Mouse (Mus musculus) liver, embryonic 15.5 days (tissue): ENCODE results near the gene St6galnac1. TPM values are rescaled to one million over a fixed set of nuclear protein-coding genes. Genes with fewer than 3 reads are reported as not detected.

Experiments
- ATAC-seq: fragments of 200-750 bp; cut with Nextera tagmentation; 2 replicates; pipeline ENCODE4 v1.8.0; 2017; ENCODE audit warnings: moderate number of reproducible peaks, mild to moderate bottlenecking, moderate library complexity; ENCODE audit not compliant: insufficient read depth
- H3K27ac ChIP-seq: fragments of 300-500 bp; sonication (generic); replicated peaks from 2 replicates; pipeline ENCODE4 v1.5.1; 2015; ENCODE audit warnings: mild to moderate bottlenecking, inconsistent platforms
- H3K27me3 ChIP-seq: fragments of 300-500 bp; sonication (generic); 2 replicates; pipeline ENCODE4 v1.6.1; 2015; ENCODE audit warnings: mild to moderate bottlenecking, inconsistent platforms
- H3K36me3 ChIP-seq: fragments of 300-500 bp; sonication (generic); replicated peaks from 2 replicates; pipeline ENCODE4 v1.6.1; 2015; ENCODE audit warnings: moderate library complexity, mild to moderate bottlenecking, inconsistent platforms
- H3K4me1 ChIP-seq: fragments of 300-500 bp; sonication (generic); replicated peaks from 2 replicates; pipeline ENCODE4 v1.6.1; 2015; ENCODE audit warnings: inconsistent platforms
- H3K4me2 ChIP-seq: fragments of 300-500 bp; sonication (generic); 2 replicates; pipeline ENCODE4 v1.6.1; 2015; ENCODE audit warnings: moderate library complexity, mild to moderate bottlenecking, inconsistent platforms
- H3K4me3 ChIP-seq: fragments of 300-500 bp; sonication (generic); replicated peaks from 2 replicates; pipeline ENCODE4 v1.5.1; 2015; ENCODE audit warnings: mild to moderate bottlenecking, inconsistent platforms
- H3K9ac ChIP-seq: fragments of 300-500 bp; sonication (generic); 2 replicates; pipeline ENCODE4 v1.6.1; 2015; ENCODE audit warnings: moderate library complexity, mild to moderate bottlenecking, inconsistent platforms
- H3K9me3 ChIP-seq: fragments of 300-500 bp; sonication (generic); replicated peaks from 2 replicates; pipeline ENCODE4 v1.6.1; 2016; ENCODE audit warnings: inconsistent platforms
- WGBS: fragments of 180-500 bp; shearing (Covaris S2); methylation state at CpG from one replicate; pipeline ENCODE4 v1.1.7; 2015; ENCODE audit warnings: mixed read lengths; ENCODE audit not compliant: insufficient replicate concordance; 5-methylcytosine and 5-hydroxymethylcytosine counted together
- polyA plus RNA-seq: library from polyadenylated mRNA; unstranded; fragments of >200 nt; fragmentation: Nextera tagmentation; extraction: Ambion mirVana; gene quantifications from 2 replicates; pipeline ENCODE4 v1.2.1, GENCODE M21; 2015

Gene St6galnac1
- polyA plus RNA-seq, 1 experiment from 2014 or later, result not detected

- no peak overlapping the region for H3K4me2 ChIP-seq
- no peak overlapping the region for H3K27ac ChIP-seq
- H3K9me3 ChIP-seq, result no peaks in the 10 kb centered on the region
- no peaks in the 10 kb centered on the region for H3K4me1 ChIP-seq
- H3K27me3 ChIP-seq, result 0 out of 2 replicates have a peak, but pooled peaks cover 4% of the 10 kb centered on the region
- ATAC-seq, result no peak
- H3K9ac ChIP-seq, result no peak overlapping the region
- 61% methylated on average over 5 of the region's 5 CpGs for WGBS
- no peaks in the 10 kb centered on the region for H3K36me3 ChIP-seq
- no peak overlapping the region for H3K4me3 ChIP-seq
Measured at GRCm38 (mm10) chr11:116723064-116723463, 52.2 kb downstream of the St6galnac1 start.

- H3K4me2 ChIP-seq, result no peak overlapping the region
- H3K9ac ChIP-seq, result no peak overlapping the region
- H3K4me1 ChIP-seq, result no peaks in the 10 kb centered on the region
- no peak overlapping the region for H3K27ac ChIP-seq
- no peaks in the 10 kb centered on the region for H3K9me3 ChIP-seq
- no peak for ATAC-seq
- H3K36me3 ChIP-seq, result no peaks in the 10 kb centered on the region
- no peak overlapping the region for H3K4me3 ChIP-seq
- 0 out of 2 replicates have a peak, but pooled peaks cover 4% of the 10 kb centered on the region for H3K27me3 ChIP-seq
- 47% methylated on average over 9 of the region's 9 CpGs for WGBS
Measured at GRCm38 (mm10) chr11:116721548-116722271, 53.6 kb downstream of the St6galnac1 start.

- Histone ChIP-seq H3K4me1 (no peaks in the 10 kb centered on the region), H3K9ac (no peak overlapping the region), H3K4me2 (no peak overlapping the region), H3K9me3 (no peaks in the 10 kb centered on the region), H3K27ac (no peak overlapping the region), H3K4me3 (no peak overlapping the region), H3K27me3 (0 out of 2 replicates have a peak, but pooled peaks cover 4% of the 10 kb centered on the region), H3K36me3 (no peaks in the 10 kb centered on the region)
- WGBS, result 74% methylated on average over 15 of the region's 15 CpGs
- no peak for ATAC-seq
Measured at GRCm38 (mm10) chr11:116720319-116720865, 54.9 kb downstream of the St6galnac1 start.

Other genes with a start within 250 kb of the St6galnac1 start
- 28.8 and 32.7 TPM in 2 replicates for gene Sphk1, start 244.6 kb downstream of the St6galnac1 start, polyA plus RNA-seq
- 38.1 and 51.7 TPM in 2 replicates for gene Ube2o, start 194.1 kb downstream of the St6galnac1 start, polyA plus RNA-seq
- not detected in 2 replicates for gene Aanat, start 189.1 kb downstream of the St6galnac1 start, polyA plus RNA-seq
- 7.2 and 7.5 TPM in 2 replicates for gene Rhbdf2, start 148.5 kb downstream of the St6galnac1 start, polyA plus RNA-seq
- gene Prcd, start 122.0 kb downstream of the St6galnac1 start, polyA plus RNA-seq, result 0.16 and 0.29 TPM in 2 replicates
- gene Cygb, start 121.2 kb downstream of the St6galnac1 start, polyA plus RNA-seq, result 0.84 and 1.0 TPM in 2 replicates
- gene Mxra7, start 52.5 kb upstream of the St6galnac1 start, polyA plus RNA-seq, result 1.3 and 1.8 TPM in 2 replicates
- gene Mettl23, start 67.8 kb upstream of the St6galnac1 start, polyA plus RNA-seq, result 31.7 and 36.6 TPM in 2 replicates
- gene Jmjd6, start 67.9 kb upstream of the St6galnac1 start, polyA plus RNA-seq, result 27.4 and 29.8 TPM in 2 replicates
- gene Mfsd11, start 76.9 kb upstream of the St6galnac1 start, polyA plus RNA-seq, result 9.4 and 11.8 TPM in 2 replicates
- gene Srsf2, start 77.6 kb upstream of the St6galnac1 start, polyA plus RNA-seq, result 388 and 413 TPM in 2 replicates
- gene Mgat5b, start 143.4 kb upstream of the St6galnac1 start, polyA plus RNA-seq, result not detected in 2 replicates